ENCODE assay signal across 24 mouse cellular contexts in the genomic region with DNA sequence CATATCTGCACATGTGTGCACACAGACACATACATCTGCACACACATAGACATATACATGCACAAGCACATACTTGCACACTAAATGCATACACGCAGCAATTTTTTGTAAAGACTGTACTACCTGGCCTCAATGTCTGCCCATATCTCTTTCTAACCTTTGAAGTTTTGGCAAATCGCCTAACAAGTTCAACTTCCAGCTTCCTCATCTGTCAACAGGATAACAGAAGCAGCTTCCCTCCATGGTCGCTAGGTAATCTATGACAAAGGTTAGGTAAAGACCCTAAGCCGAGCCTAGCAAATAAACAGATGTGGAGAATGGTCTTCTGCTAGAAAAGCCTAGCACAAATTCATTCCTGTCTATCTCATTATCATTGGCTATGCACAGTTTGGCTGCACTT.
"Had no signal": no experiment of that assay in that cellular context is flagged by ENCODE, and none has a peak within 500 bp of the region (broad histone marks: within the 10 kb centered on the region; RNA-seq: fewer than 3 reads in every experiment).

No protein-coding gene starts in this region.

- ATAC-seq: forebrain, postnatal 0 days; hindbrain, postnatal 0 days had no signal

- H3K27me3 ChIP-seq: heart, embryonic 13.5 days; heart, embryonic 15.5 days; hindbrain, embryonic 13.5 days; hindbrain, embryonic 15.5 days; kidney, embryonic 15.5 days; limb, embryonic 13.5 days had no signal

- H3K9me3 ChIP-seq: heart, embryonic 13.5 days; heart, embryonic 15.5 days; hindbrain, embryonic 13.5 days; hindbrain, embryonic 15.5 days; kidney, embryonic 15.5 days; limb, embryonic 13.5 days had no signal

- H3K36me3 ChIP-seq: heart, embryonic 15.5 days; hindbrain, embryonic 13.5 days; hindbrain, embryonic 15.5 days; kidney, embryonic 15.5 days had no signal

- H3K4me1 ChIP-seq: hindbrain, embryonic 13.5 days; hindbrain, embryonic 15.5 days; kidney, embryonic 15.5 days had no signal

- H3K9ac ChIP-seq: forebrain, postnatal 0 days; heart, embryonic 13.5 days; heart, embryonic 15.5 days; hindbrain, embryonic 13.5 days; hindbrain, embryonic 15.5 days; kidney, embryonic 15.5 days; limb, embryonic 13.5 days had no signal

- DNase-seq: forebrain, postnatal 0 days; gastrocnemius, postnatal 14 days; gastrocnemius, postnatal 36 days; heart, adult 11 months; heart, adult 2 months; heart, postnatal 14 days; heart, postnatal 36 days; kidney, adult 11 months; kidney, adult 2 months; kidney, adult 9 months; kidney, postnatal 14 days; kidney, postnatal 36 days; layer of hippocampus, adult 9-11 months; layer of hippocampus, postnatal 36 days; left cerebral cortex, postnatal 4 days had no signal

- H3K27ac ChIP-seq: heart, adult 2 months; heart, embryonic 13.5 days; heart, embryonic 15.5 days; hindbrain, embryonic 13.5 days; hindbrain, embryonic 15.5 days; hindbrain, postnatal 0 days; kidney, embryonic 15.5 days; kidney, postnatal 0 days; limb, embryonic 13.5 days had no signal

- H3K4me3 ChIP-seq: heart, adult 2 months; heart, embryonic 13.5 days; heart, embryonic 15.5 days; hindbrain, embryonic 13.5 days; hindbrain, embryonic 15.5 days; kidney, embryonic 15.5 days; limb, embryonic 13.5 days had no signal

- H3K4me2 ChIP-seq: heart, embryonic 11.5 days; heart, embryonic 13.5 days; heart, embryonic 15.5 days; hindbrain, embryonic 13.5 days; hindbrain, embryonic 15.5 days; kidney, embryonic 15.5 days; limb, embryonic 13.5 days had no signal
